In the genomic region with DNA sequence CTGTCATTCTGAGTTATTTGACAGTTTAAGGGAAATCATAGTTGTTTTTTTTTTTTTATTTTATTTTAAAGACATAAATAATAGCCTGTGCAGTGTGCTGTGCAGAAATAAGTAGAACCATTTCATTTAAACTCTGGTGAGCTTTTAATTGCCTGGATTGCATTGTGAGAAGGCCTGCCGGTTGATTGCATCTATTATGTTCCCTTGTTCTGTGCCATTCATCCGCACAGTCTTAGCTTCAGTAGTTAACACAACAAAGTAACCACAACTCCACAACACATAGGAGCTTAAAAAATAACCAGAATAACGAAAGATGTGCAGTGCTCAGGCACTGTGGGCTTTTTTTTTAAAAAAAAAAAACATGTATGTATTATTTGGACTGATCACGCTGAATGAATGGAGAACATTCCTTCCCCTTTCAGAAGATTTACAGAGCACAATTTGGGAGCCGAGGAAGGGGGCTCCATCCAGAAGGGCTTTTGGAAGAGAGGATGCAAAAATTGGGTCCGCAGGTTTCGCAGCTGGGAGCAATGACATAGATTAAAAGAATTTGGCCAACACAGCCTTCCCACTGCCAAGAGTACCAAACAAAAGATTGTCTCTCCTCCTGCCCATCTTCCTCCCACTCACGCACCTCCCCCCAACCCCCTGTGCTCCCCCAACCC, we compare ENCODE assay signal across 9 mouse cellular contexts.
DNase-seq lines count a peak whose midpoint lies in the region; ATAC-seq and TF ChIP-seq lines count a peak whose summit lies in the region.
"Had no signal": no experiment of that assay in that cellular context is flagged by ENCODE, and none has a peak within 500 bp of the region (broad histone marks: within the 10 kb centered on the region; RNA-seq: fewer than 3 reads in every experiment).

No protein-coding gene starts in this region.

- intact Hi-C loops in heart, postnatal 36 days (cut with DNase I) = no loop called here

- H3K9ac ChIP-seq in heart, embryonic 12.5 days = no peak overlapping the region
- H3K9ac ChIP-seq in midbrain, embryonic 13.5 days (replicated peaks) = peak overlapping the region; percentile 78

- peak overlapping the region; percentile 91 for H3K4me2 ChIP-seq in heart, embryonic 12.5 days
- H3K4me2 ChIP-seq in midbrain, embryonic 13.5 days (replicated peaks) = peak overlapping the region; percentile 74

- WGBS in heart, embryonic 12.5 days = 55% methylated on average over 8 of the region's 8 CpGs
- 18% methylated on average over 8 of the region's 8 CpGs for WGBS in hindbrain, embryonic 10.5 days
- 6% methylated on average over 8 of the region's 8 CpGs for WGBS in midbrain, embryonic 13.5 days

- no peak for TF ChIP-seq CTCF in cortical plate, adult 2 months (IDR thresholded peaks at IDR 0.05; ENCODE audit: extremely low read depth, insufficient read depth, low read length)

- DNase-seq in heart, postnatal 36 days = no peak
- DNase-seq in hindbrain, embryonic 10.5 days (ENCODE audit: low spot score) = no peak
- DNase-seq in adipocyte (ENCODE audit: low spot score) = no peak
- no peak for DNase-seq in ovary, postnatal 10 days (ENCODE audit: low spot score)
- DNase-seq in testis, postnatal 10 days (ENCODE audit: low spot score) = no peak
- DNase-seq: kidney, adult 9 months had no signal

- H3K4me3 ChIP-seq in heart, embryonic 12.5 days = peak overlapping the region; percentile 12; the same call in 1 of the 2 replicates
- H3K4me3 ChIP-seq in cortical plate, adult 2 months (ENCODE audit: insufficient read depth, low read length) = peak overlapping the region; percentile 91
- H3K4me3 ChIP-seq in hindbrain, embryonic 10.5 days = peak overlapping the region; percentile 52
- peak overlapping the region; percentile 60 for H3K4me3 ChIP-seq in midbrain, embryonic 13.5 days (replicated peaks)

- ATAC-seq in heart, embryonic 12.5 days (ENCODE audit: insufficient number of reproducible peaks, low FRiP score) = no peak
- peak; percentile 8; the same call in 1 of the 2 replicates for ATAC-seq in midbrain, embryonic 13.5 days

- no peak for TF ChIP-seq POLR2A in cortical plate, adult 2 months (IDR thresholded peaks at IDR 0.05; ENCODE audit: extremely low read depth, insufficient read depth, low read length)

- no peak overlapping the region for H3K27ac ChIP-seq in heart, embryonic 12.5 days (ENCODE audit: poor library complexity, severe bottlenecking)
- no peak overlapping the region for H3K27ac ChIP-seq in cortical plate, adult 2 months (ENCODE audit: insufficient read depth, low read length)
- peak overlapping the region; percentile 88 for H3K27ac ChIP-seq in hindbrain, embryonic 10.5 days
- H3K27ac ChIP-seq in midbrain, embryonic 13.5 days = peak overlapping the region; percentile 91

- no peaks in the 10 kb centered on the region for H3K9me3 ChIP-seq in heart, embryonic 12.5 days (replicated peaks)
- no peaks in the 10 kb centered on the region for H3K9me3 ChIP-seq in hindbrain, embryonic 10.5 days
- H3K9me3 ChIP-seq in midbrain, embryonic 13.5 days = no peaks in the 10 kb centered on the region

- no peaks in the 10 kb centered on the region for H3K36me3 ChIP-seq in heart, embryonic 12.5 days
- peaks cover 7% of the 10 kb centered on the region; the same call in 1 of the 2 replicates for H3K36me3 ChIP-seq in hindbrain, embryonic 10.5 days
- no peaks in the 10 kb centered on the region for H3K36me3 ChIP-seq in midbrain, embryonic 13.5 days

- peaks cover 16% of the 10 kb centered on the region for H3K4me1 ChIP-seq in heart, embryonic 12.5 days (replicated peaks)
- peaks cover 3% of the 10 kb centered on the region; the same call in 1 of the 2 replicates for H3K4me1 ChIP-seq in cortical plate, adult 2 months (ENCODE audit: control insufficient read depth, insufficient read depth, low read length)
- H3K4me1 ChIP-seq in hindbrain, embryonic 10.5 days (replicated peaks) = peaks cover 50% of the 10 kb centered on the region
- peaks cover 58% of the 10 kb centered on the region for H3K4me1 ChIP-seq in midbrain, embryonic 13.5 days (replicated peaks)

- 0 out of 2 replicates have a peak, but pooled peaks cover 4% of the 10 kb centered on the region for H3K27me3 ChIP-seq in heart, embryonic 12.5 days (replicated peaks)
- H3K27me3 ChIP-seq in hindbrain, embryonic 10.5 days (ENCODE audit: insufficient read depth, poor library complexity, severe bottlenecking) = peaks cover 18% of the 10 kb centered on the region
- H3K27me3 ChIP-seq in midbrain, embryonic 13.5 days = no peaks in the 10 kb centered on the region

Comparison
In these comparisons a context has a peak if more than half of its experiments do, and no peak if none do; other contexts are left out.
1. H3K27ac ChIP-seq: peak in hindbrain, embryonic 10.5 days (single experiment) and midbrain, embryonic 13.5 days (single experiment); none in heart, embryonic 12.5 days (single experiment) and cortical plate, adult 2 months (single experiment).
2. H3K4me3 ChIP-seq: peak in every context shown above with its lines; median percentile 91 in cortical plate, adult 2 months; 60 in midbrain, embryonic 13.5 days; 52 in hindbrain, embryonic 10.5 days; 12 in heart, embryonic 12.5 days.